Mouse (Mus musculus) liver, adult 2 months (tissue): Measurements from ENCODE around the gene LTO1.

ENCODE experiments used
- CTCF ChIP-seq: fragments of 200-500 bp; IDR thresholded peaks from 2 replicates; pipeline ENCODE4 v1.5.1; 2011; ENCODE audit warnings: low read depth, low read length, control low read depth
- POLR2A ChIP-seq: fragments of 200-500 bp; IDR thresholded peaks from 2 replicates; pipeline ENCODE4 v1.6.1; 2011; ENCODE audit warnings: low read length, control low read depth; ENCODE audit not compliant: insufficient read depth; ENCODE audit errors: extremely low read depth

DNA sequence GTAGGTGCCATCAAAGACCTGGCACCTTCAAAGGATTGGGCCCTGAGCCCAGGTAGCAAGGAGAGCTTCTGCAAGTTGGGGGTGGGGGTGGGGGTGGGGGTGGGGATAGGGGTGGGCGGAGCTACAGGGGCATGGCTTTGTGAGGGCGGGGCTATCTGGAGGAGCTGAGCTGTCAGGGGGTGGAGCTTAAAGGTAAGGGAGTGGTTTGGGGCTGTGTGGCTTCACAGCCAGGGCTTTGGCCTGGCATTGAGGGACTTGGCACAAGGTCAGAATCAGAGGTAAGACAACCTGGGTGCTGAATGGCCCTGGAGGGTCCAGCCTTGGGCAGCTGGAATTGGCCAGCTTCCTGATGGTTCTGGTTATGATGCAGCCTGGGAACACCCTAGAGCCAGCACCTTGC, 56.9 kb downstream of the LTO1 start:
- TF ChIP-seq CTCF = no peak
- no peak for TF ChIP-seq POLR2A
